Mouse (Mus musculus) neural tube, embryonic 12.5 days (tissue): ENCODE measurements around the gene Nova2. TPM values are rescaled to one million over a fixed set of nuclear protein-coding genes. Genes with fewer than 3 reads are reported as not detected.

ENCODE experiments used
- ATAC-seq: fragments of 200-750 bp; cut with Nextera tagmentation; 2 replicates; pipeline ENCODE4 v1.8.0; 2017; ENCODE audit warnings: low read depth, mild to moderate bottlenecking, moderate TSS enrichment, moderate library complexity; ENCODE audit not compliant: low FRiP score
- H3K27ac ChIP-seq: fragments of 300-500 bp; sonication (generic); 2 replicates; pipeline ENCODE4 v1.5.1; 2016
- H3K27me3 ChIP-seq: fragments of 300-500 bp; sonication (generic); replicated peaks from 2 replicates; pipeline ENCODE4 v1.6.1; 2016; ENCODE audit warnings: mild to moderate bottlenecking
- H3K36me3 ChIP-seq: fragments of 300-500 bp; sonication (generic); 2 replicates; pipeline ENCODE4 v1.6.1; 2016; ENCODE audit warnings: mild to moderate bottlenecking
- H3K4me1 ChIP-seq: fragments of 300-500 bp; sonication (generic); 2 replicates; pipeline ENCODE4 v1.6.1; 2016
- H3K4me2 ChIP-seq: fragments of 300-500 bp; sonication (generic); replicated peaks from 2 replicates; pipeline ENCODE4 v1.6.1; 2016; ENCODE audit warnings: mild to moderate bottlenecking
- H3K4me3 ChIP-seq: fragments of 300-500 bp; sonication (generic); 2 replicates; pipeline ENCODE4 v1.5.1; 2016
- H3K9ac ChIP-seq: fragments of 300-500 bp; sonication (generic); 2 replicates; pipeline ENCODE4 v1.6.1; 2016; ENCODE audit warnings: mild to moderate bottlenecking
- H3K9me3 ChIP-seq: fragments of 300-500 bp; sonication (generic); 2 replicates; pipeline ENCODE4 v1.6.1; 2016; ENCODE audit warnings: mild to moderate bottlenecking
- WGBS: fragments of 180-500 bp; shearing (Covaris S2); methylation state at CpG from one replicate; pipeline ENCODE4 v1.1.7; 2016; 5-methylcytosine and 5-hydroxymethylcytosine counted together
- polyA plus RNA-seq: library from polyadenylated mRNA; unstranded; fragments of >200 nt; fragmentation: Nextera tagmentation; extraction: Ambion mirVana; gene quantifications from 2 replicates; pipeline ENCODE4 v1.2.1, GENCODE M21; 2016

Gene Nova2
- polyA plus RNA-seq, 1 experiment from 2014 or later, result 12.6 TPM

DNA sequence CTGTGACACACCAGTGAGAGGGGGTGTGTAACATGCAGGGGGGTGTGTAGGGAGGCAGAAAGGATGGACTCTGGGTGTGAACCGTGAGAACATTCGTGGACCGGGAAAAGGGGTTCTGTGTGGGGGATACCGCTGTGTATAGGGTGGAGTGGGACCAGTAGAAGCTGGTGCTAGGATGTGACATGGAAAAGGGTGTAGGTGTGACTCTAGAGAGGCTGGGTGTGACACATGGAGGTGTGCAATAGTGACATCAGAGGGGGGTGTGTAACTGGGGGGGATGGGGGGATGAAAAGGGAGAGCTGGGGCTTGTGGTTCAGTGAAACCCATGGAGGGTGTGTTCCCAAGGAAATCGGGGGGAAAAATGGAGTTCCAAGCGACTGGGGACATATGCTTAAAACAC lies 1.2 kb downstream of the Nova2 start:
- WGBS, result 54% methylated on average over 6 of the region's 6 CpGs
- H3K9me3 ChIP-seq, result no peaks in the 10 kb centered on the region
- H3K4me2 ChIP-seq, result peak overlapping the region; percentile 77
- H3K27me3 ChIP-seq, result no peaks in the 10 kb centered on the region; the same call in 1 of the 2 replicates
- H3K4me3 ChIP-seq, result peak overlapping the region; percentile 92
- H3K4me1 ChIP-seq, result peaks cover 63% of the 10 kb centered on the region
- peak overlapping the region; percentile 99 for H3K9ac ChIP-seq
- no peaks in the 10 kb centered on the region for H3K36me3 ChIP-seq
- no peak for ATAC-seq
- H3K27ac ChIP-seq, result peak overlapping the region; percentile 77; the same call in 1 of the 2 replicates

DNA sequence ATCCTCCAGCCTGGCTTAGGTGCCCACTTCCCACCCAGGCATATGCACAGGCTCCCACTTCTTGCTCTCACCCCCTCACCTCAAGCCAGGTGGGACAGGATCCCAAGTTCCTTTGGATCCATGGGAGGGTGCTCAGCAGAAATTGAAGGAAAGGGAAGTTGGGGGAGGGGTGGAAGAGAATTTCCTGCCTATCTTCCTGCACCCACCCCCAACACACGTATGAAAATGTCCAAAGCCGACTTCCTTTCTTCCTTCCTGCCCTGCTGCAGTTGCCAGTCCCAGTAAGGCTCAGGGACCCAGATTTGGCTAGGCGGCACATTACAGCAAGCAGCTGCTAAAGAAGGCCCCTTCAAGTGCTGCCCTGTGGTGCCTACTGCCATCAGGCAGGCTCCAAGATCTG lies 2.1 kb downstream of the Nova2 start:
- H3K27ac ChIP-seq, result no peak overlapping the region
- peaks cover 59% of the 10 kb centered on the region for H3K4me1 ChIP-seq

DNA sequence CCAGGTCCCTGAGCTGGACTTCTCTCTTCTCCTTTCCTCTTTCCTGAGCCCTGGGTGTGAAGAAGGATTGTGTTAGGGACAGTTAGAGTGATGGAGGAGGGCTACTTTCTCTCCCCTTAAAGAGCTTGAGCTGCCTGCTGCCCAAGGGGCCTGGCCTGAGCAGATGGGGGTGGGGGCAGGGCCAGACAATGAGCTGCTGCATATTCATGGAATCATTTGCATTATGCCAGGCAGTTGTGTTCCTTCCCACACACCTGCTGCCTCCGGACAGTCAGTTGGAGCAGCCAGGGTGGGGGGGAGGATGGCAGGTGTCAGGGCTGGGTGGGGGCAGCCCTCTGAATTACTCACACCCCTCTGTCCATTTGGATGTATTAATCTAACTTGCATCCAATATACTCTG lies 16.7 kb downstream of the Nova2 start:
- H3K4me2 ChIP-seq, result peak overlapping the region; percentile 50
- H3K27ac ChIP-seq, result peak overlapping the region; percentile 63
- WGBS, result 0% methylated on average over 1 of the region's 1 CpGs
- H3K9ac ChIP-seq, result 0 out of 2 replicates have a peak overlapping the region, but pooled peaks have one; percentile 38
- H3K27me3 ChIP-seq, result no peaks in the 10 kb centered on the region
- H3K4me1 ChIP-seq, result peaks cover 59% of the 10 kb centered on the region
- no peaks in the 10 kb centered on the region for H3K9me3 ChIP-seq
- no peak overlapping the region for H3K4me3 ChIP-seq
- H3K36me3 ChIP-seq, result peaks cover 31% of the 10 kb centered on the region
- ATAC-seq, result peak; percentile 84

More for the DNA sequence above, 2.1 kb downstream of the Nova2 start:
- peak overlapping the region; percentile 99 for H3K9ac ChIP-seq
- ATAC-seq, result no peak
- H3K9me3 ChIP-seq, result no peaks in the 10 kb centered on the region
- 48% methylated on average over 3 of the region's 3 CpGs for WGBS
- peak overlapping the region; percentile 92 for H3K4me3 ChIP-seq
- H3K36me3 ChIP-seq, result no peaks in the 10 kb centered on the region
- peak overlapping the region; percentile 77 for H3K4me2 ChIP-seq
- no peaks in the 10 kb centered on the region; the same call in 1 of the 2 replicates for H3K27me3 ChIP-seq

DNA sequence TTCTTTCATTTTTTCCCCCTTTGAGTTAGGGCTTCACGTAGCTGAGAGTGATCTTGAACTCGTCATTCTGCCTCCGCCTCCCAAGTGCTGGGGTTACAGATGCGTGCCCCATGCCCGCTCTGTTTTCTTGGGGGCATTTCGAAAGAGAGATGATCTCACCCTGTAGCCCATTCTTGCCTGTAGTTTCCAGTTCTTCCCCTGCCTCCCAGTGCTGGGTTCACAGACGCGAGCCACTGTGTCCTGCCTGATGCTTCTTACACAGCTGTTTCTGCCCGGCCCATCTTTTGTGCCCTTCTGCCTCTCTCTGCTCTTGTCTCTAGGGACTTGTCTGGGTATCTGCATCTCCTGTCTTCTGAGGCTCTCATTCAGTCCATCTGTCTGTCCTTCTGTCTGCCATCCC lies 17.1 kb downstream of the Nova2 start:
- Histone ChIP-seq H3K9me3 (no peaks in the 10 kb centered on the region), H3K4me2 (peak overlapping the region; percentile 50), H3K9ac (no peak overlapping the region), H3K36me3 (peaks cover 35% of the 10 kb centered on the region), H3K27ac (peak overlapping the region; percentile 27; the same call in 1 of the 2 replicates), H3K4me1 (peaks cover 60% of the 10 kb centered on the region), H3K4me3 (no peak overlapping the region), H3K27me3 (no peaks in the 10 kb centered on the region)
- ATAC-seq, result peak; percentile 50
- WGBS, result 40% methylated on average over 9 of the region's 9 CpGs

DNA sequence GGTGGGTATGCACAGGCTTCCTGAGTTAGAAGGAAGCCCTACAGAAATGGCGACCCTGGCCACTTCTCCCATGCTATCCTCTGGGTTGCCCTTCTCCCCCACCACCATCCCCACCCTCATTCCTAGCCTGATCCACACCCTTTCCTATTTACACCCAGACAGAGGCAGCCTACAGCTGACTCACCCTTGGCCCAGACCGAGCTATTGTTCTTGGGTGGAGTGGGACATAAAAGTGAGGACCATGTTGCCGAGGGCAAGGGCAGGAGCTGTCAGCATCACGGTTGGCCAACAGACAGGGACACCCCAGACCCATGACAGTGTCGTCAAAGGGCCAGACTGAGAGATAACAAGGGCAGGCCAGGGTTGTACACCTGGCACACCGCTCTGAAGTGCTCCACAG lies 22.5 kb downstream of the Nova2 start:
- Histone ChIP-seq H3K9me3 (no peaks in the 10 kb centered on the region), H3K36me3 (peaks cover 50% of the 10 kb centered on the region), H3K4me3 (no peak overlapping the region), H3K4me1 (peaks cover 59% of the 10 kb centered on the region), H3K4me2 (peak overlapping the region; percentile 20; the same call in 1 of the 2 replicates), H3K27ac (peak overlapping the region; percentile 82), H3K27me3 (no peaks in the 10 kb centered on the region), H3K9ac (no peak overlapping the region)
- 42% methylated on average over 6 of the region's 6 CpGs for WGBS
- ATAC-seq, result no peak

DNA sequence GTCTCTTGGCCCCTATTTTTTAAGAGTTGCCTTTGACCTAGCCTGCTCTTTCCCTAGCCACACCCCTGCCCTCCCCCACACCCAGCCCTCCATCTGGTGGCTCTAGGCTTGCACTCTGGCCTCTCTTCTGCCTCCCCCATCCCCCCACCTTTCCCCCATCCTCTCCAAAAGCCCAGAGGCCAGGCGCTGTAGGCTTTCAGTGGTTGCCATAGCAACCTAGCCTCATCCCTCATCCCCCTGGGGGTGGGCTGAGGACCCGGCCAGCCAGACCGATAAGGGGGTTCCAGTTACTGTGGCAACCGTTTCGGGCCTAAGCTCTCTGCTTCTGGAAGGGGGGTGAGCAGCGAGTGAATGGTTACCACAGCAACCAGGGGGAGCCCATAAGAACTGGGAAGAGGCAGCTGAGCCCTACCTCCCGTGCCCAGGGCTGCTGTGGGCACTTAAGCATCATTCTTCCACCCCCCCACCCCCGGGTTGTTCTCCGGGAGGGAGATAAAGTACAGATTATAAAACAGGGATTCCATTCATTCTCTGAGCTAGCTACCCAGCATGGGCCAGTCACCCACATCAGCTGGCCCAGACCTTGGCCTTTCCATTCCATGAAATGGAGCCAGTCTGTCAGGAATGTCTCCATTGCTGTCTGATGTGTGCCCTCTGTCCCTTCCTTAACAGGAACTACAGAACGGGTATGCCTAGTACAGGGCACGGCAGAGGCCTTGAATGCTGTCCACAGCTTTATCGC lies 24.3 kb downstream of the Nova2 start:
- no peaks in the 10 kb centered on the region for H3K27me3 ChIP-seq
- H3K9me3 ChIP-seq, result no peaks in the 10 kb centered on the region
- peak; percentile 92 for ATAC-seq
- 0 out of 2 replicates have a peak overlapping the region, but pooled peaks have one; percentile 17 for H3K9ac ChIP-seq
- peak overlapping the region; percentile 49 for H3K4me2 ChIP-seq
- H3K4me3 ChIP-seq, result no peak overlapping the region
- peak overlapping the region; percentile 82 for H3K27ac ChIP-seq
- H3K4me1 ChIP-seq, result peaks cover 45% of the 10 kb centered on the region
- 17% methylated on average over 12 of the region's 12 CpGs for WGBS
- peaks cover 56% of the 10 kb centered on the region for H3K36me3 ChIP-seq

DNA sequence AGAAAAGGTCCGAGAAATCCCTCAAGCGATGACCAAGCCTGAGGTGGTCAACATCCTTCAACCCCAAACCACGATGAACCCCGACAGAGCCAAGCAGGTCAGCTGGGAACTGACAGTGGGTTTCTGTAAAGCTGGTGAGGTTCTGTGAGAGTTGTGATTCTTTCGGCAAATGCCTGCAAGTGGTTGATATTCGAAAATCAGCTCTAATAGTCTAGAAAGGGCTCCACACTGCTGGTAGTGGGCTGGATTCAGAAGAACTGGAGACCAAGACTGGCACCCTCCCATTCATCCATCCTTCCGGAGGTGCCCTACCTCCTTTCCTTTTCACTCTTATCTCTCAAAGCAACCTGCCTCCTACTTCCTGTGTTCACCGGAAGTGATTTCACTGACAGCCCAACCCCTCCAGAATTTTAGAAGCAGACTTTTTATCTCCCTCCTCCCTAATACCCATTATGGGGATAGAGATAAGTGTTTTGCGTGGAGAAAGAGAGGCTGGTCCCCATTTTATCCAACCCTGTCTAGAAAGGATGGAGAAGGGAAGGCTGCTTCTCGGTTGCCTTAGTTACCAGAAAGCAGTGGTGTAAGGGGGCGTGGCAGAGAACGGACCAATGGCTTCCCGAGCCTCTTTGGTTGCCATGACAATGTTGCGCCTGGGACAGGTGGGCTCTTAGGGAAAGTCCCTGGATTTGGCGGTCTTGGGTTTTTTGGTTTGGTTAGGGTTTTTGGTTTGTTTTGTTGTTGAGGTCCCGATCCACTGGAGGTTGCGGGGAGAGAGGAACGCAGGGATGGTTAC lies 25.0 kb downstream of the Nova2 start:
- H3K4me2 ChIP-seq, result peak overlapping the region; percentile 49
- H3K36me3 ChIP-seq, result peaks cover 55% of the 10 kb centered on the region
- peak overlapping the region; percentile 82 for H3K27ac ChIP-seq
- H3K27me3 ChIP-seq, result no peaks in the 10 kb centered on the region
- H3K4me1 ChIP-seq, result peaks cover 45% of the 10 kb centered on the region
- peak; percentile 13; the same call in 1 of the 2 replicates for ATAC-seq
- no peak overlapping the region for H3K9ac ChIP-seq
- no peak overlapping the region for H3K4me3 ChIP-seq
- H3K9me3 ChIP-seq, result no peaks in the 10 kb centered on the region
- 20% methylated on average over 18 of the region's 18 CpGs for WGBS

DNA sequence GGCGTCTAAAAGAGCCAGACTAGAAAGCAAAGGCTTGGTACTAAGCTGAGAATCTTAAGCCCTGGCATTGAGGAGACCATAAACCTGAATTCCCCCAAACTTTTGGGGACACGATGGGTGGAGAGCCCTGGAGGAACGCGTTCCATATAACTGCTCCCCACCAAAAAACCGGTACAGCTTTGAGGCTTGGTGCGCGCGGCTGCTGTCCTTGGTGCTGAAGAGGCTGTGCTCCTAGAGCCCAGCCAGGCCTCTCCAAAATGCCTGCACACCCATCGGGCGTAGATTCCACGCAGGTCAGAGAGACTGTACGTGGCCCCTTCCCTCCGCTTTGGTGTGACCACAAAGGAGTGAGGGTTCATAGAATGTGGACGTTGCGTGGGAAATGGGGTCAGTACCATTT lies 25.7 kb downstream of the Nova2 start:
- no peak overlapping the region for H3K27ac ChIP-seq
- H3K9ac ChIP-seq, result no peak overlapping the region
- peaks cover 56% of the 10 kb centered on the region for H3K36me3 ChIP-seq
- H3K27me3 ChIP-seq, result no peaks in the 10 kb centered on the region
- H3K9me3 ChIP-seq, result no peaks in the 10 kb centered on the region
- no peak for ATAC-seq
- H3K4me1 ChIP-seq, result peaks cover 45% of the 10 kb centered on the region
- H3K4me3 ChIP-seq, result no peak overlapping the region
- H3K4me2 ChIP-seq, result peak overlapping the region; percentile 49
- WGBS, result 16% methylated on average over 15 of the region's 15 CpGs

DNA sequence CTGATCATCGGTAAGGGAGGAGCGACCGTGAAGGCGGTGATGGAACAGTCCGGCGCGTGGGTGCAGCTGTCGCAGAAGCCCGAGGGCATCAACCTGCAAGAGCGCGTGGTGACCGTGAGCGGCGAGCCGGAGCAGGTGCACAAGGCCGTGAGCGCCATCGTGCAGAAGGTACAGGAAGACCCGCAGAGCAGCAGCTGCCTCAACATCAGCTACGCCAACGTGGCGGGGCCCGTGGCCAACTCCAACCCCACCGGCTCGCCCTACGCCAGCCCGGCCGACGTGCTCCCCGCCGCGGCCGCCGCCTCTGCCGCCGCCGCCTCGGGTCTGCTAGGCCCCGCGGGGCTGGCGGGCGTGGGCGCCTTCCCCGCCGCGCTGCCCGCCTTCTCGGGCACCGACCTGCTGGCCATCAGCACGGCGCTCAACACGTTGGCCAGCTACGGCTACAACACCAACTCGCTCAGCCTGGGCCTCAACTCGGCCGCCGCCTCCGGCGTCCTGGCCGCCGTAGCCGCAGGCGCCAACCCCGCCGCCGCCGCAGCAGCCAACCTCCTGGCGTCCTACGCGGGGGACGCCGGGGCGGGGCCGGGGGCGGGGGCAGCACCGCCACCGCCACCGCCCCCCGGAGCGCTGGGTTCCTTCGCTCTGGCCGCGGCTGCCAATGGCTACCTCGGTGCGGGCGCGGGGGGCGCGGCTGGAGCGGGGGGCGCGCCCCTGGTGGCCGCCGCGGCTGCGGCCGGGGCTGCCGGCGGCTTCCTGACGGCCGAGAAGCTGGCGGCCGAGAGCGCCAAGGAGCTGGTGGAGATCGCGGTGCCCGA lies 32.1 kb downstream of the Nova2 start:
- peaks cover 53% of the 10 kb centered on the region for H3K4me1 ChIP-seq
- H3K36me3 ChIP-seq, result peaks cover 48% of the 10 kb centered on the region
- H3K9ac ChIP-seq, result peak overlapping the region; percentile 59
- H3K27me3 ChIP-seq, result peaks cover 9% of the 10 kb centered on the region
- H3K4me3 ChIP-seq, result peak overlapping the region; percentile 40
- H3K4me2 ChIP-seq, result peak overlapping the region; percentile 69
- H3K9me3 ChIP-seq, result no peaks in the 10 kb centered on the region
- ATAC-seq, result peak; percentile 65
- H3K27ac ChIP-seq, result peak overlapping the region; percentile 37
- under 1% methylated on average over 103 of the region's 107 CpGs for WGBS

DNA sequence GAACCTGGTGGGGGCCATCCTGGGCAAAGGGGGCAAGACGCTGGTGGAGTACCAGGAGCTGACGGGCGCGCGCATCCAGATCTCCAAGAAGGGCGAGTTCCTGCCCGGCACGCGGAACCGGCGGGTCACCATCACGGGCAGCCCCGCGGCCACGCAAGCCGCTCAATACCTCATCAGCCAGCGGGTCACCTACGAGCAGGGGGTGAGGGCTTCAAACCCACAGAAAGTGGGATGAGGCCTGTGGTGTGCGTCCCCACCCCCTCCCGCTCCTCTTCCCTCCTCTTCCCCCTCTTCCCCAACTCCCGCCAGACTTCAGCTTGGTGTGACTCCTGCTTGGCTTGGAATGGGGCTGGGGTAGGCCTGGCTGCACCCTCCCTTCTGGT lies 32.7 kb downstream of the Nova2 start:
- Histone ChIP-seq H3K36me3 (peaks cover 42% of the 10 kb centered on the region), H3K4me3 (peak overlapping the region; percentile 40), H3K4me1 (peaks cover 59% of the 10 kb centered on the region), H3K9me3 (no peaks in the 10 kb centered on the region), H3K27ac (no peak overlapping the region), H3K4me2 (peak overlapping the region; percentile 69), H3K27me3 (peaks cover 14% of the 10 kb centered on the region), H3K9ac (peak overlapping the region; percentile 59; the same call in 1 of the 2 replicates)
- ATAC-seq, result peak; percentile 0; the same call in 1 of the 2 replicates
- whole genome bisulfite sequencing, result 2% methylated on average over 21 of the region's 21 CpGs

DNA sequence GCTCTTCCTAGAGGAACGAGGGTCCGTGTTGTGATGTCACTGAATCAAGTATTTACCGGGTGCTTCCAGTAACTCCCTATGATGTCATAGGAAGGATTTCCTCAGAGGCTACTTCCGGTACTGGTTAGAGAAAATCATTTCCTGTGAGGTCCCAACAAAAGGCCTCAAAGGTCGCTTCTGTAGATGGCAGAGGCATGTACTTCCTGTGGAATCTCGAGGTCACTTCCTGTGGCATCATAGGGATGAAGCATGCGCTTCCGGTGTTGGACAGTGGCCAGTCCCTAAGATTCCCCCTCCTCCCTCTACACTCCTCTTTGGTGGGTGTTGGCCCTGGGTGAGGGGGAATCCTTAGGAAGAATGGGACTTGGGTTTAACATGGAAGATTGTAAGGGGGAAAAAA lies 33.8 kb downstream of the Nova2 start:
- Histone ChIP-seq H3K27me3 (peaks cover 24% of the 10 kb centered on the region), H3K36me3 (peaks cover 31% of the 10 kb centered on the region), H3K4me3 (no peak overlapping the region), H3K9ac (no peak overlapping the region), H3K4me1 (peaks cover 70% of the 10 kb centered on the region), H3K27ac (no peak overlapping the region), H3K4me2 (no peak overlapping the region), H3K9me3 (no peaks in the 10 kb centered on the region)
- no peak for ATAC-seq
- 59% methylated on average over 8 of the region's 8 CpGs for WGBS
